Mouse (Mus musculus) ES-Bruce4 (cell line): Measurements from ENCODE around the gene Mettl7a1. TPM values are rescaled to one million over a fixed set of nuclear protein-coding genes. Genes with fewer than 3 reads are reported as not detected.
"Not testable (repeated sequence)": the region's sequence is repeated elsewhere in the genome, so short reads cannot be mapped to it uniquely, and the experiment has no call there.

Experiments used
- H3K27ac ChIP-seq: 2 replicates; pipeline ENCODE4 v1.5.1; 2012; ENCODE audit warnings: low read length, inconsistent platforms; ENCODE audit not compliant: insufficient read depth
- H3K27me3 ChIP-seq: 2 replicates; pipeline ENCODE4 v1.6.1; 2012; ENCODE audit warnings: mild to moderate bottlenecking, low read length, inconsistent platforms; ENCODE audit not compliant: control insufficient read depth, poor library complexity, insufficient read depth, severe bottlenecking
- H3K36me3 ChIP-seq: 2 replicates; pipeline ENCODE4 v1.6.1; 2012; ENCODE audit warnings: inconsistent platforms, mild to moderate bottlenecking, low read length, moderate library complexity; ENCODE audit not compliant: control insufficient read depth, poor library complexity, insufficient read depth, severe bottlenecking
- H3K4me1 ChIP-seq: one replicate; pipeline ENCODE4 v1.8.1; 2011; ENCODE audit warnings: low read length; ENCODE audit not compliant: control insufficient read depth, insufficient read depth
- H3K4me3 ChIP-seq: 2 replicates; pipeline ENCODE4 v1.5.1; 2011; ENCODE audit warnings: low read depth, mild to moderate bottlenecking, low read length
- H3K9ac ChIP-seq: 2 replicates; pipeline ENCODE4 v1.6.1; 2012; ENCODE audit warnings: low read depth, mild to moderate bottlenecking, inconsistent platforms; ENCODE audit not compliant: poor library complexity, severe bottlenecking
- H3K9me3 ChIP-seq: replicated peaks from 2 replicates; pipeline ENCODE4 v1.6.1; 2012; ENCODE audit warnings: mild to moderate bottlenecking, low read length, inconsistent platforms; ENCODE audit not compliant: control insufficient read depth, poor library complexity, insufficient read depth, severe bottlenecking
- CTCF ChIP-seq: IDR thresholded peaks from one replicate; pipeline ENCODE4 v1.8.1; 2011; ENCODE audit warnings: low read depth, low read length
- EP300 ChIP-seq: IDR thresholded peaks from 2 replicates; pipeline ENCODE4 v1.6.1; 2011; ENCODE audit warnings: low read depth, low read length; ENCODE audit not compliant: insufficient read depth
- POLR2A ChIP-seq: IDR thresholded peaks from one replicate; pipeline ENCODE4 v1.8.1; 2011; ENCODE audit warnings: low read length; ENCODE audit not compliant: insufficient read depth
- polyA plus RNA-seq: library from polyadenylated mRNA; stranded (reverse); fragments of >200 nt; gene quantifications from 2 replicates; pipeline ENCODE4 v1.2.4, GENCODE M21; 2011; ENCODE audit warnings: low read depth; ENCODE audit not compliant: missing spikeins, insufficient read depth, insufficient read length

Gene Mettl7a1
- polyA plus RNA-seq, 1 experiment, result 9.7 TPM

DNA sequence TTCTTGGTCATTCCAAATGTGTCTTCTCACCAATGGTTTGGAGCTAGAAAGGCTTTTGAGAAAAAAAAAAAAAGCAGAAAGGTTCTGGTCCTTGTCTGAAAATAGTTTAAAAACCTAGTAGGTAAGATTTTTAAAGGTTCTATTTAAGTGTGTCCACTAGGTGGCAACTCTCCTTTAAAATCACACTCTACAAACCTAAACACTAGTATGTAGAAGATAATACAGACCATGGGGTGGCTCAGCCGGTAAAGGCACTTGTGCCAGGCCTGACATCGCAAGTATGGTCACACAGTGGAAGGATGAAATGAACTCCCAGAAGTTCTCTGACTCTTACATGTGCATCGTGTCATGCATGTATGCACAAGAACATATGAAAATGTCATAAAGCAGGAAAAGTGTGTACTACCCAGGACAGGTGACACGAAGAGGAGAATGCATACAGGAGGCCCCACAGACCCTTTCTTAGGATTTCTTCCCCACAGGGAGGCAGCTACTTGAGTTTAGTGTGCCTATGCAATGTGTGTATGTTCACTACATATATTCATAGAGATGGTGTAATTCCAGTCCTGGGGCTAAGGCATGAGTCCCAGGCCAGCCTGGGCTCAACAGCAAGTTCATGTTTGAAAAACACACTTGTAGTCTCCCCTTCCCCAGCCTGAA is 40.6 kb upstream of the Mettl7a1 start:
- Histone ChIP-seq H3K9ac (0 out of 2 replicates have a peak overlapping the region, but pooled peaks have one; percentile 55), H3K4me3 (no peak overlapping the region), H3K9me3 (peaks cover 15% of the 10 kb centered on the region), H3K27me3 (no peaks in the 10 kb centered on the region), H3K36me3 (peaks cover 5% of the 10 kb centered on the region; the same call in 1 of the 2 replicates), H3K27ac (peak overlapping the region; percentile 100), H3K4me1 (peaks cover 11% of the 10 kb centered on the region)
- TF ChIP-seq CTCF (peak; percentile 0), EP300 (no peak)

GRCm38 (mm10) chr15:100265586-100266325 is 38.2 kb upstream of the Mettl7a1 start:
- no peak overlapping the region for H3K9ac ChIP-seq
- no peak for TF ChIP-seq POLR2A
- no peak for TF ChIP-seq CTCF
- no peak for TF ChIP-seq EP300
- peak overlapping the region; percentile 67 for H3K27ac ChIP-seq
- H3K9me3 ChIP-seq, result peaks cover 17% of the 10 kb centered on the region
- H3K4me3 ChIP-seq, result no peak overlapping the region
- no peaks in the 10 kb centered on the region for H3K27me3 ChIP-seq
- H3K4me1 ChIP-seq, result peaks cover 7% of the 10 kb centered on the region
- H3K36me3 ChIP-seq, result no peaks in the 10 kb centered on the region

DNA sequence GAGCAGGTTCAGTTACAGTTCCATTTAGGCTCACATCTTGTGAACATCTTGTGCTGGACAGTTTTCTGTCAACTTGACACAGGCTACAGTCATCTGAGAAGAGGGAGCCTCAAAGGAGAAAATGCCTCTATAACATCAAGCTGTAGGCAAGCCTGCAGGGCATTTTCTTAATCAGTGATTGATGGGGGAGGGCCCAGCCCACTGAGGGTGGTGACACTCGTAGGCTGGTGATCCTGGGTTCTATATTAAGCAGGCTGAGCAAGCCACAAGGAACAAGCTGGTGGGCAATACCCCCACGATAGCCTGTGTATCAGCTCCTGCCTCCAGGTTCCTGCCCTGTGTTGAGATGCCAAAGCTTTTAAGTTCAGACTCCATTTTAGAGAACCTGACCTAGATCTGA is 35.0 kb upstream of the Mettl7a1 start:
- Histone ChIP-seq H3K9me3 (peaks cover 17% of the 10 kb centered on the region), H3K9ac (no peak overlapping the region), H3K27ac (peak overlapping the region; percentile 92), H3K4me3 (no peak overlapping the region), H3K36me3 (no peaks in the 10 kb centered on the region), H3K4me1 (no peaks in the 10 kb centered on the region), H3K27me3 (no peaks in the 10 kb centered on the region)
- TF ChIP-seq POLR2A (no peak), EP300 (no peak), CTCF (no peak)

DNA sequence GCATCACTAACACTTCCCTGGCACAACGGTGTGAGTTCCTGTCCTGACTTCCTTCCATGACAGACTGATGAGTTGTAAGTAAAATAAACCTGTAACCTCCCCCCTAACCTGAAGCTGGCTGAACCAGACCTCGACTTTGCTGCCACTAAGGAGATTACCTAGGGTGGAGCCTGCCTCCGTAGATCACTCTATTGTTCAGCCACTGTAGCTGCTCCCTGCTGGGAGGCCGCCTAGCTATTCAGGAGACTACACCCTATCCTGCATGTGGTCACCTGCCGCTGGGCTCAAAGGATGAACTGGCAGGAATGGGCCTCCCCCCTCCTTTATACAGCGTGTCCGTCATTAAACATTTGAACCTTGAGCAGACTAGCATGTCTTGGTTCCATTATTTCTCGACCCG is 34.2 kb upstream of the Mettl7a1 start:
- Histone ChIP-seq H3K9ac (peak overlapping the region; percentile 73), H3K4me3 (peak overlapping the region; percentile 94), H3K36me3 (no peaks in the 10 kb centered on the region), H3K9me3 (peaks cover 17% of the 10 kb centered on the region), H3K4me1 (no peaks in the 10 kb centered on the region), H3K27ac (peak overlapping the region; percentile 92), H3K27me3 (no peaks in the 10 kb centered on the region)
- no peak for TF ChIP-seq CTCF
- TF ChIP-seq POLR2A, result peak; percentile 35
- peak; percentile 98 for TF ChIP-seq EP300

DNA sequence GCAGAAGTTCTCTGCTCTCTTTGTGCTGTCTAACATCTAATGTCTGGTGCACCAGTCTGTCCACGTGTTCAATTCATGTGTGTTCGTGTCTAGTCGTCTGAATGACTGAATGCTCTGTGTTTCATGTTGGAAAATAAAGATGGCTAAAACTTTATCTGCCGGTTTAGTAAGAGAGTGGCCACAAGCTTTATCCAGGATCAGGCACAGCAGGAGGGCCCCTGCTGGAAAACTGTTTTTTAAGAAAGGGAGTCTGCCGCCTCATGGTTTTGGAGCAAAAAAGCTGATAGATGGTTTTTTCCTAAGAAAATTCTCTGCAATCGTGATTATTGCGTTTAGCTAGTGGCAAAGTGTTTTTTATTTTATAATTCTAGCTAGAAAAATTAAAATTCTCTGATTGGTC is 33.3 kb upstream of the Mettl7a1 start:
- H3K4me3 ChIP-seq, result peak overlapping the region; percentile 94
- H3K9me3 ChIP-seq, result peaks cover 17% of the 10 kb centered on the region
- not testable (repeated sequence) for H3K36me3 ChIP-seq, H3K4me1 ChIP-seq, H3K27me3 ChIP-seq
- peak overlapping the region; percentile 91 for H3K27ac ChIP-seq
- H3K9ac ChIP-seq, result peak overlapping the region; percentile 73

DNA sequence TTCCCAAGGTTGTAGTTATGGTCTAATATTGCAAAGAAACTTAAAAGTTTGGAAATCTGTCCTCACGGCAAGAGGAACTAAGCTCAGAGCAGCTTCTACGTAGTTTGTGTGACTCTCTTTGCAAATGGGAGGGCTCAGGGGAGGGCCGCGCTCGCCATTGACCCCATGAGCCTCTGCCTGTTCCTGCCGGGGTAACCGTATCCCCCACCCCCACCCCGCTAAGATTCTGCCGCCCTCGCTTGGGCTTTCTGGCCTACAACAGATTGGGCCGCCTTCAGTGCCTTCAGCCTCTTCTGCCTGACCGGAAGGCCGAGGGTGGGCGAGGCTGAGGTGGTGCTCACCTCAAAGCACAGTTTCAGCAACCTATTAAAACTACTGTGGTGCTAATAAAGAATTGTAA is 32.5 kb upstream of the Mettl7a1 start:
- 0 out of 2 replicates have a peak overlapping the region, but pooled peaks have one; percentile 38 for H3K27ac ChIP-seq

More for the DNA sequence above, 32.5 kb upstream of the Mettl7a1 start:
- H3K36me3 ChIP-seq, result no peaks in the 10 kb centered on the region
- peaks cover 16% of the 10 kb centered on the region for H3K9me3 ChIP-seq
- TF ChIP-seq EP300 (peak; percentile 78; the same call in 1 of the 2 replicates), POLR2A (no peak), CTCF (no peak)
- peak overlapping the region; percentile 34 for H3K4me3 ChIP-seq
- no peaks in the 10 kb centered on the region for H3K4me1 ChIP-seq
- H3K9ac ChIP-seq, result peak overlapping the region; percentile 73
- no peaks in the 10 kb centered on the region for H3K27me3 ChIP-seq
